Mouse (Mus musculus) ES-E14 (cell line): ENCODE results near the gene Slc45a2.

Experiments used
- HCFC1 ChIP-seq: IDR thresholded peaks from 2 replicates; pipeline ENCODE4 v1.6.1; 2012; ENCODE audit warnings: low read length, inconsistent platforms, borderline replicate concordance; ENCODE audit not compliant: insufficient read depth
- MAFK ChIP-seq: IDR thresholded peaks from 2 replicates; pipeline ENCODE4 v1.6.1; 2014; ENCODE audit warnings: mild to moderate bottlenecking, low read depth, low read length, inconsistent platforms; ENCODE audit not compliant: insufficient read depth
- ZC3H11A ChIP-seq: IDR thresholded peaks from 2 replicates; pipeline ENCODE4 v1.6.1; 2012; ENCODE audit warnings: low read depth, mild to moderate bottlenecking, inconsistent platforms, low read length, borderline replicate concordance
- ZNF384 ChIP-seq: IDR thresholded peaks from 2 replicates; pipeline ENCODE4 v1.6.1; 2012; ENCODE audit warnings: low read depth, low read length, inconsistent platforms

- TF ChIP-seq ZNF384 = no peak
- no peak for TF ChIP-seq ZC3H11A
- TF ChIP-seq HCFC1 = no peak
- TF ChIP-seq MAFK = no peak
These were observed 35.5 kb downstream of the Slc45a2 start for GRCm38 (mm10) chr15:11035947-11036474.
